Mouse (Mus musculus): ENCODE results near the gene Rtn1.

The Rtn1 gene

DNA sequence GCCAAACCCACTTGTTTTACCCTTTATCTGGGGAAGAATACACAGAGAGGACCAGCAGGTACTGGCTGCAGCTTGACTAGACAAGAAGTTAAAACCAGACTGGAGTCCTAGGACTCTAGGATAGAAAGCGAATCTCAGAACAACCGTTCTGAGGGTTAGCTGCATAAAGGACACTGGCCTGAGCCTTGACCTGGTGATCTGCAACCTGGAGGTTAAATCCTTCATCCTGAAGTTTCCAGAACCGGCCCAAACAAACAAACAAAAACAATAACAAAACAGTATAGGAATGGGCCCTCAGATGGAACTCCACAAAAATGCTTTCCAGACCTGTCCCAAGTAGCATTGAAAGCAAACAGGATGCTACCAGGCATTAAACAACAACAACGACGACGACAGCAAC, at the start of gene Rtn1:
Rtn1 (minus strand) TSS at position 101 of the 400 bp plus-strand sequence.
- no peak for DNase-seq (ENCODE audit: low spot score in 2 of 2)

DNA sequence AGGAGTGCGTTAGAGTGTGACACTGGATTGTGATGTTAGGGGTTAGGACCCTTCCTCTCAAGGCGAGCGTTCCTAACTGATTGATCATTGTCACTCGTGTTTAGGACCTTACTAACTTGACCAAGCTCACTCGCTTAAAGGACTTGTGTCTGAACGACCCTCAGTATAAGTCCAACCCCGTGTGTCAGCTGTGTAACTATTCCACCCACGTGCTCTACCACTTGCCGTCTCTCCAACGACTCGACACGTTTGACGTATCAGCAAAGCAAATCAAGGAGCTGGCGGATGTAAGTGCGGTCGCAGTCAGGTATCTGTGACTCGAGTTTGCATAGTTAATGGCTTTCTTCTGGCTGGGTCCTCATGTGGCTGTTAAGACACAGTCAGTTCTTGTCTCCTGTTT, 45.1 kb upstream of the Rtn1 start:
- no peak for DNase-seq (ENCODE audit: low spot score in 2 of 2)

DNA sequence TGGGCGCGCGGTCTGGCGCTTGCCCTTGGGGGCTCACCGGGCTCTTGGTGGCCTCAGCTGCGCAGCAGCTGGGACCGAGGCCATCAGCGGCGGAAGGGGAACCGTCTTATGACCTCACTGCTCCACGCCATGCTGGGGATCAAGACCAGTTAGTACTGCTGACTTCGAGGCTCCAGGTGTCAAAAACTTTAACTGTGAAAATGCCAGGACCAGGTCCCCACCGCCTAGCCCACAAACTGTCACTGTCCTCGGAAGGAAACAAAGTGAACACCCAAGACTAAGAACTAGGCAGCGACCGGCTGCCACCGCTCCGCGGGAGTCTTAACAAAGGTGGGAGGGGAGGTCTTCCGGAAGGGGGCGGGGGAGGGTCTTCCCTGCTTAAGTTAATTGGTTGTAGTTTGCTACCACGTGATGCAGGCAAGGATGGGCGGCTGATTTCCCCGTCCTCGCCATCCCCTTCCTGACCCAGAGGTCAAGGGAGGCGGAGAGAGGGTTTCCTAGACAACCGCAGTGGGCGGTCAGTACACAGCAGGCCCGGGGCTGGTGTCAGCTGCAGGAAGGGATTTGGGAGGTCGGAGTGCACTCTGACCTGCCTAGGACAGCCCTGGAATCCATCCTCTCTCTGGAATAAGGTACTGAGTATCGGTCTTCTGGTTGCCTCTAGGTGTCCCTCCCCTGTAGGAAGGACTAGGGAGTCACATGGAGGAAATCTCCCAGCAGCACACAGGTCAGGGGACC, 33.2 kb upstream of the Rtn1 start, which contains the start of gene Lrrc9:
Lrrc9 (plus strand) TSS at position 28 of the 738 bp plus-strand sequence.
- DNase-seq (ENCODE audit: low spot score in 2 of 2), result peak; percentile 20

DNA sequence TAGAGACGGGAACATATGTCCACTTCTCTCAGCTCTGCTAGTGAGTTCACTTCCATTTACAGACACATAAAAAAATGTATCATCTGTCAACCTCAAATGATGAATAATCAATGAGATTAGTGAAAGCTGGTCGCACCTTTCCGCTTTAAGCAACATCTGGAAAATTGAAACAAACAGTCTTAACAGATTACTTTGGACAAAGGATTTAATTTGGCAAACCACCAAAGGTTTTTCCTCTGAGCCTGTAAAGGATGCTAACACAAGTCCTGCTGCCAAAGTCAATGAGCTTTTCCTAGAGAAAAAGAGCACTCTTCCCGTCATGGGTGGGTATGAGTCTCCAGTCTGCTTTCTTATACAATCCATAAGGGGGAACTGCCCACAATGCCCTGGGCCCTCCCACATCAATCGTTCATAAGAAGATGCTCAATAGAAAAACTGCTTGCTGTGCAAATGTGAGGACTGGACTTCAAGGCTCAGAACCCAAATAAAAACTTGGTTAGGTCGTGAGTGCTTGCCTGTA, 30.2 kb upstream of the Rtn1 start:
- DNase-seq (ENCODE audit: low spot score in 2 of 2), result no peak

DNA sequence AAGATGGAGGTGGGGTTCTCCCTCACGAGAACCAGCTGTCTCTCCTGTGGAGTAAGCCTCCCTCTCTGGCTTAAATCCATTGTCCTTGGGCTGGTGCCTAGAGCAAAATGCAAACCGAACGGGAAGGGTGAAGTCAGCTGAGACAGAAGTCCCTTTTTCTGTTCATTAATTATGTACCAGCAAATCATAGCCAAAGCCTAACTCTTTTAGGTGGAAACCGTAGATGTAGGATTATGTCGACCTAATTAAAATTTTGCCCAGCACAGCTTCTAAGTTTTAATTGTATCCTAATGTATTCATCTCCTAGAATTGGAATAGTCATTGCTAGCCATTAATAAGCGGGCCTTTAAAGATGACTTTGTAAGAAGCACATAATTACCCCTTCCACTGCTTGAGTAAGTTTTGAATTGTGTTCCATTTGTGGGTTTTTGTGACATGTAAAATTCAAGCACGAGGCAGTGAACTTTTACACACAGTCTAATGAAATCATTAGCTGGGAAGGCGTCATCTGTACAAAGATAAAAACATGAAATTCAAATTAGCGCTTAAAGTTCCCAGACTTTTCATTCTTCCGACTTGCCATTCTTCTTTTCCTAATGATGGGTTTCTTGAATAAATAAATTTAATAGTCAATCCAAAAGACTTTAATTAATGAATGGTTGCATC, 29.0 kb upstream of the Rtn1 start:
- no peak for DNase-seq (ENCODE audit: low spot score in 2 of 2)

DNA sequence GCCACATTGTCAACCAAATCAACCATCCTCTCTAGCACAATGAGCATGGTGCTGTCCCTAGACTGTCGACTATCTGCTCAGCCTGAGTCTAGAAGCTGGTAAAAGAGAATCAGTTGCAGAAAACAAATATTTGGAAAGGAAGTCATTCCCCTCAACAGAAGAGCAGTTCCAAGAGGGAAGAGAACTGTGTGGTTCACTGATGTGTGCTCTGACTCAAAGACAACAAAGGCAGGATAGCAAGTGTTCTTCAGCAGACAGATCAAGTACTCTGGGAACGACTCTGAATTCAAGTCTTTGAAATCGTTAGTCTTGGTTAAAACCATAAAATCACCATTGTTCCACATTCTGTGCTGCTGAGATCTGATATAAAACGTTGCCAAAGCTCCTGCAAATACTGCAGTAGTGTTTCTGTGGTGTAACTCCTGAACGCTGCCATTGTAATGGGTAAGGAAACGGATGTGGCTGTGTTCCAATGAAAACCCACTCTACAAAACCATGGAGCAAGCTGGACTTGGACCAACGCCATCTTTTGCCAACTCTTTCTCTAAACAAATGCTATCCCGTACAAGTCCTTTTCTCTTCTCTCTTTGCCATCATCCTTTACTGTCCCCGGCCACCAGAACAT, 24.5 kb upstream of the Rtn1 start:
- DNase-seq (ENCODE audit: low spot score in 2 of 2), result no peak

DNA sequence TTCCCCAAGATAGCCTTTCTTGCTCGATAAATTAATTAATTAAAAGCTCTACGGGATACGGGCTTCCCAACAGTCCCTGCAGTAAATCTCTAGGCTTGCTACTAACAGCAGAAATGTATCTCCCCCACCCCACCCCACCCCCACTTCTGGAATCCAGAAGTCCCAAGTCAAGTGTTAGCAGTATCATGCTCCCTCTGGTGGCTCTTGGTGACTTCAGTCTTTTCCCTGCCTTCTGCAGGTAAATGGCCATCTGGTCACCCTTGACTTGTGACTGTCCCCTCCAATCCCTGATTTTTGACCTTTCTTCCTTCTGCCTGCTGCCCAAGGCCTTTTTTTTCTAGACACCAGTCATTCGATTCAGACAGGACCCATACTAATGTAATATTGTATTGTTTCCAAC, 23.4 kb upstream of the Rtn1 start:
- no peak for DNase-seq (ENCODE audit: low spot score in 2 of 2)

DNA sequence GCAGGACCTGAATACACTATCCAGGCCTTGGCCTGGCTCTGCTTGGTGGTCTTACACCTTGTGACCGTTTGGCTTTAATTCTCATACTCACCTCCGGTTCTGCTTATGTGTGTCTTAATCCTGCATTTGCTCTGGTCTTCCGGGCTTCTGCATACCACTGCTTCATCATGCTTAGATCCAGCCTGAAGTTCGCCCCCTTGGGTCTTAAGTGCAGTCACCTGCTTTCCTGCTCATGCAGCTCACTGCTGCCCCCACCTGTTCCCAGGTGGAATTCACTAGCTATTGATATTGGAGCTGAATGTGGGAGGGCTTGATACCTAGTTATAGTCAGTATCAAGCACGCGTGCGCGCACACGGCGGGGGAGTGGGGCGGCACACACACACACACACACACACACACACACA, 18.9 kb upstream of the Rtn1 start:
- peak; percentile 75 to 77 for DNase-seq (ENCODE audit: low spot score in 2 of 2)

DNA sequence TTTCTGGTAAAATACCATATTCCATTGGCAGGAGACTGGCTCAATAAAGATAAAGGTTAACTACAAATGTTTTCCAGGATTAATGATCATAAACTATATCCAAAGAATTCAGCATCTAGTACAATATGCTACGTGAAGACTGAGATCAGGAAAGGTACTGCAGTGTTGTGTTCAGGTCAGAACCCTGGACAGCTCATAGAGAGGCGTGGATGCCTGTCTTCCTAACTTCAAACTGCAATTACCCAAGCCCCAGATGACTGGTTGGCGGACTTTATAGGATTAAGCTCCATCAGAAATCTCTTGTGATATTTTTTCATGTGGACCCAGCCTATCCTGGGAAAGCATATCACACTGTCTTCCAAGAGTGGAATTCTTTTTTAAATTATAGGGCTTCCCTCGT, 13.8 kb upstream of the Rtn1 start:
- no peak for DNase-seq (ENCODE audit: low spot score in 2 of 2)

DNA sequence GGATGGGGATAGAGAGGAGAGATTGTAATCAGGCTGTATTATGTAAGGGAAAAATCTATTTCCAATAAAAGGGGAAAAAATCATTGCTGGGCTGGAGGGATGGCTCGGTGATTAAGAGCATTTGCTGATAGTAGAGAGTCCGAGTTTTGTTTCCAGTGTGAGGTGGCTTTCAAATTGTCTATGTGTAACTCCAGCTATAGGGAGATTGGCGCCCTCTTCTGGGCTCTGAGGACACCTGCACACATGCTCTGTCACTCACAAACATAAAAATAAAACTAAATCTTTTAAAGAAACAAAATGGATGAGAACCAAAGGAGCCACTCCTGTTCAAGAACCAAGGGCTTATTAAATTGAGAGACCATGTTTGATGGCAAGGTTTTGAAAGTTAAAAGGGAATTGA, 8.9 kb upstream of the Rtn1 start:
- DNase-seq (ENCODE audit: low spot score in 2 of 2), result no peak

DNA sequence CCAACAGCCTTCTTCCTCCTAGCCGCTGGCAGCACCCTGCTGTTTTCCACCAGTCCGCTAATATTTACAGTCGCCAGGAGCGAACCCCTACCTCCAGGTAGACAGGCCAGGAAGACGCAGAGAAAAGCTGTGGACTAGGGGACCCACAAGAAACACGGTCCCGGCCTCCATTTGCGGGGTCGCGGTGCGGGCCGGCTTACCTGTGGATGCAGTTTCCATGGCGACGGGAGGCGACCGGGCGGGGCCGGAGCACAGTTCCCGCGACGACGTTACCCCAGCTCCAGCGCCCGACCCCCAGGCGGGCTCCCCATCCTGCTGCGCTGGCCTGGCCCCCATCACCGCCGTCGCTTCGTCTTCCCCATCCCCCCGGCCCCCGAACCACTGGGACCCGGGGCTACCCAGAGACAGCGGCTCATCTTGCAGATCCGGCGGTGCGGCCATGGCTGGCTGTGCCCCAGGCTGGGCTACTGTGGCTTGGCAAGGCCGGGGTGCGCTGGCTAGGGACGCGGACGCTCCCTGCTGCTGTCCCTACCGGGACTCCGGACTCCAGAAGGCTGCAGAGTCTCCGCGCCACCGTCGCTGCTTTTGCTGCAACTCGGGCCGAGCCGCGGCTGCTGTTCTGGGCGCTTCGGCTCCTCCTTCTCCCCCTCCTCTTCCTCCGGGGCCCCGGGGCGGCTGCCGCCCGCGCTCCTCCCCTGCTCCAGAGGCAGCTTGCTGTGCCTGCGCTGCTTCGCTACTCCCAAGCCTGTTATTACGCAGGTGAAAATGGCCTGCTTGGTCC, 553 bp downstream of the Rtn1 start:
- DNase-seq (ENCODE audit: low spot score in 2 of 2), result peak; percentile 64 to 69

DNA sequence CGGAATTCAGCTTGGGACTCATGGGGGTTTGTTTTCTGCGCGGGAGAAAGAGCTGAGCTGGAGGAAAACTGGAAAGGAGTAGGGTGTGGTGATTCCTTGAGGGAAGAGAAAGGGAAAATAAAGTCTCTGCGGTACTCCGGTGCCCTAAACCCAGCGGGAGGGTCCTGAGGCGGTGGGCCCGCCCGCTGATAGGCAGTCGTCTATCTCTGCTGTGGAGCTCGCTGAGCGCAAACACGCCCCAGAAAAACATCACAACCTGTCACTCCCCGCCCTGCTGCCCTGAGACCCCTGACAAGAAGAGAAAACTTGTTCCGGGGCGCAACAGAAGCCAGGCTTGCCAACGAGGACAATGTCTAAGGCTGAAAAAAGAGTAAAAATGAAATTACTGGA, 1.1 kb downstream of the Rtn1 start:
- no peak for DNase-seq (ENCODE audit: low spot score in 2 of 2)

DNA sequence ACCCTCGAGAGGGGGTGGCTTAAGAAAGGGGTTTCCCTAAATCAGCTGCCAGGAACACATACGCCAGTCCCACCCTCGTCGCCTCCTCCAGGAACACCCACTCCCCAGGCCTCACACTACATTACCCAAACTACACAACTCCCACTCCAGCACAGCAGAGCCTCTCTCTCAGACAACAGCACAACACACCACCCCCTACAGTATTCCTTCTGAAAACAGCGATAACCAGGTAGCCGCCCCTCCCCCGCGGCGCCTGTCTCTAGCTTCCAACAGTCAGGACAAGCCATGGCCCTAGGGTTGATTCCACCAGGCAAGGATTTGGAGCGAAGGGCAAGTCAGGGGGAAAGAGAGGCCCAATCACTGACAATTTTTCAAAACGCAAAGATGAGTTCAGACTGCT, 1.7 kb downstream of the Rtn1 start:
- peak; percentile 23 to 26 for DNase-seq (ENCODE audit: low spot score in 2 of 2)

DNA sequence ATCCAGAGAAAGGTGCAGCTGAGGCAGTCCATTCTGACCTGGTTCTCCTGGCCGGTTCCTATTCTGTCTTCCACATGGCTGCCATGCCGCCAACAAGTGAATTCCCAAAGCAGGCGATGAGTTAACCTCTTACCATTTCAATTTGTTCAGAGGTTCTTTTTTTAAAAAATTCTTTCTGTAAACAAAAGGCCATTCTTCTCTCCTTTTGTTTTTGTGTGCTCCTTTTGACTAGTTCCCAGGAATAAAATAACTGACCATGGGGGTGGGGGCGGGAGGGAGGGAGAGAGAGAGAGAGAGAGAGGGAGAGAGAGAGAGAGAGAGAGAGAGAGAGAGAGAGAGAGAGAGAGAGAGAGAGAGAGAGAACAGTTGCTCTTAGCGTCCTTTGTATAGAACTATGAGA, 3.8 kb downstream of the Rtn1 start:
- DNase-seq (ENCODE audit: low spot score in 2 of 2), result no peak

DNA sequence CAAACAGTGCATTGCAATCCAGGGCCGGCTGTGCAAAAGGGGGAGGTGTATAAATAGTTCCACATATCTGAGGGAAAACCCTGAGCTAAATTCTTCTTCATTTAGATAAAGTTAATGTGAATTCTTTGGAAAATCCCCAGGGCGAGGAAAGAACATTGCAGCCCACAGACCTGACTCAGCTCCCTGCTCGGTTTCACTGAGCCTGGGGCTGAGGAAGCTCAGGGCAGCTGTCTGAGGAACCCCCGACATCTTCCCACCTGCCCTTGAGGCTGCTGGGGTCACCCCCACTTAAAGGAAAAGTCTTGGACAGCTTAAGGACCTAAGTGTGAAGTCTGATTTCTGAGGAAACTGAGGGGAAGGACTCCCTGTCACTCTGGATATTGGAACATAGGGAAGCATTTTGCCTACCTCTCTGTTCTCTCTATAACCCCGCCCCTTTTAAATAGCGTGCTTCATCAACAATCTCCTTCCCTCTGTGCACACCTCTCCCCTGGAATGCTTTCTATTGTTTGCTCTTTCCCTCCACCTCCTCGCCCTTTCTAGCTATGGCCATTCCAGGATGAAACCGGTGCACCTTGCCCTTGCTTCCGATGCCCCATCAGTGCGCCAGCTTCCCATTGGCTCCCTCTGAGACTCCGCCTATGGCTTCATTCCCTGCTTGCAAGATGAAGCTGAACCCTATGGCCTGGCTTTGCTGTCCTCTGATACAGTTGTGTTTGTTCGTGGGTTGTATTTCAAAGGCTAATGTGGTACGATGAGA, 15.6 kb downstream of the Rtn1 start:
- peak in 1 of 2 experiments; percentile 45 for DNase-seq (ENCODE audit: low spot score in 2 of 2)

DNA sequence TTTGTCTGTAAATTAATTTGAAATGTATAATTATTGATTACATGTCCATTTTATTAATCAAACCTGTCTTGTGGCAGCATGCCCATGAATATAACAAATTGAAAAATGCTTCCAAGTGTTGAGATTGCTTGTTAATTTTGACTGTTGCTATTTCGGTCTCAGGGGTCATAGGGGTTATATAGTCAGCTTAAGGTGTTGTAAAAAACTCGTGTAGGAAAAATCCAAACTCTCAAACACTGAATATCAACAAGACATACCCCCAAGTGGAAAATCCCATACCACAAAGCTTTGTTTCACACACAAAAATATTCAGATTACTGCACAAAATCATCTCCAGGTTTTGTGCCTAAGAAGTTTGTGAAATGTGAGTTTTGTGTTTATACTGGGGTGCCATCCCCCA, 18.5 kb downstream of the Rtn1 start:
- no peak for DNase-seq (ENCODE audit: low spot score in 2 of 2)

DNA sequence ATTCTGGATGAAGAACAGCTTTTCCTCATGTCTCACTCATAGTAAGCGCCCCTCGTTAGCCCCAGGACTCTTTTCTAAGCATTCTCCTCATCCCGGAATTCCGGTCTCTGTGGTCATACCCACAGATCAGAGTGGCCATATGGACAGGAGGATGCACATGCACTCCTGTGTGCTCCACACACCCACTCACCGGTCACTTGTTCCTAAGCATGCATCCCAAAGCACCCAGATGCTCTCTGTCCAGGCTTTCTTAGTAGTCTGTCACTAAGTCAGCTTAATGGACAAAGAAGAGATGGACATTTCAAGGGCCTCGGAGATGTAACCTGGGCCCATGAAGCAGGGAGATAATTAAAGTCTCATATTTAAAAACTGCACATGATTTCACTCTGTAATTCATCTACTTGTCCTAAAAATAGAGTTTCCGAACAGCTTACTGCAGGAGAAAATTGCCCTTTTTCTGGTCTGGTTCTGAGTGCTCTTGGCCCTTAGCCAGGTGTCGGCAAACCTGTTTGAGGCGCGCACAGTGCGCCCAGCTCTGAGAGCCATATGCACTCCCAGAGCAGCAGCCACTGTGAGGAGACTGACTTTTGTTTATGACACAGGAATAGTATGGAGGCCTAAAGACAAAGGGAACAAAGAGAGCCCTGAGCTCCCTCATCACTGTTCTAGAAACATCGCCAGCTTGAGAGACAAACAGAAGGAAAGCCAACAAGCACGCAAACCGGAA, 19.3 kb downstream of the Rtn1 start:
- DNase-seq (ENCODE audit: low spot score in 2 of 2), result no peak

DNA sequence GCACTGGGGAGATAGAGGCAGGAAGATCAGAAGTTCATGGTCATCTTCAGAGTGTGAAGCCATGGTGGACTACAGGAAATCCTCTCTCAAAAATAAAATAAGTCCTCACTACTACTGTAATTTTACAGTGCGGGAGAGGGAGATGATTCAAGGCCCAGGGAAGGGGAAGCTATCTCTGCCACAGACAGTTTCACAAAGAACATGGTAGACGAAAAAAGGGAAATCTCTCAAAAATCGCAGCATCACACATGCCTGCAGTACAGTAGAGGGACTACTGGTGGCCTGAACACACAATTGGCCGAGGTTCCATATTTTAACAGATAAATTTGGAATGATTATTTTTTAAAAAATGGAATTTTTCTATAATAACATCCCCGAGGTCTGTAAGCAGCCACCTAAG, 20.0 kb downstream of the Rtn1 start:
- no peak for DNase-seq (ENCODE audit: low spot score in 2 of 2)

DNA sequence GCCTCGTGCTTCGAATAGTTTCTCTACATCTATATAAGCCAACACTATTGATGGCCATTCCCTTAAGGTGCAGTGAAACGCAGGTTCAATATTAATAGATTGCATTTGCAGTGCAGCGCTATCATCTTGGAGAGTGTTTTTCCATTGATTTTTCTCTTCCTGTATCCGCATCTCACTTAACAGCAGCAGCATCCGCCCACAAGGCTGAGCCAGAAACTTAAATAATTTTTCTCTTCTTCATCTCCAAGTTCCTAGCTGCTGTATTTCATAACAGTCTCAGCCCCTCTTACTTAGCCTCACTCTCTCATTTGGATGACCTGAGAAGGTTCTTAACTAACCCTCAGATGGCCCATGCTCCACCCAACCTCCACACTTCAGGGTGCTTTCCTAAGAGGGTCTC, 20.7 kb downstream of the Rtn1 start:
- DNase-seq (ENCODE audit: low spot score in 2 of 2), result no peak

DNA sequence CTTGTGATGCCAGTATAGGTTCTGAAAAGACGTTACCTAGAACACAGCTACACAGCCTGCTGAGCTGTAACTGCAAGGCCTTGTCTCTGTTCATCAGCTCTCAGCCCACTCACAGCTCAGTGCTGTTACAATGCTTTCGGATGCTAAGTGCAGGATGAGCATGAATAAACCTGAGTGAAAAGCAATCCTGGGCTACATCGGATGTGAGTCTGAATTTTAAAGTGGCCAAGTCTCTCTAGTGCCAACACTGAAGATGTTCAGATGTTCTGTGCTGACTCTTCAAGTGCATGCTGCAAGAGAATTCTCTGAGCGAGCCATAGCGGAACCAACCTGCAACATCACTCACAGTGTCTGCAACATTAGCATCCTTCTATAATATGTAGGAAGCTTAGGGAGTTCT, 32.5 kb downstream of the Rtn1 start:
- DNase-seq (ENCODE audit: low spot score in 2 of 2), result peak in 1 of 2 experiments; percentile 28

DNA sequence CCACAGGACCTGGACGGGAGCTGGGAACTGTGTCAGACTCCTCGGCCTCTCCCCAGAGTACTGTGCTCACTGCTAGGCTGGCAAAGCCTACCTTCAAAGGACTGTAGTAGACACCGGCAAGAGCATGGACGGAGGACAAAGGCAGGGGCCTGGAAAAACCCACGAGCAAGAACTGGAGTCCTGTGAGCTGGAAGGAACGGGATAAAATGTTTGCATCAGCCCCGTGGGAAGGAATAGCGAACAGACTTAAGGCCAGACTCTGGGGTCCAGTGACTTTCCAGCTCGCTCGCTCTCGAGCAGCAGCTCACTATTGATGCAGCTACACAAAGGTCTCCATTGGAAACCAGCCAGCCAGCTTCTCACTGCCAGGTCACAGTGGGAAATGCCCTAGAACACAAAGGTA, 34.0 kb downstream of the Rtn1 start:
- DNase-seq (ENCODE audit: low spot score in 2 of 2), result no peak

Measured in right cerebral cortex, postnatal 36 days (tissue).